Mouse (Mus musculus) kidney, postnatal 25 days (tissue): Measurements from ENCODE around the gene Ccdc151.

Experiments used
- DNase-seq, 2 experiments: peaks; one replicate each; pipeline ENCODE4 v3.0.0; 2021; ENCODE audit warnings: mixed read lengths in 2 of 2

Ccdc151 gene

GRCm38 (mm10) chr9:22002194-22003162 lies at the start of gene Ccdc151, which contains the start of gene Prkcsh:
TSS of gene Ccdc151 (minus strand) at chr9:22002634.
TSS of gene Prkcsh (plus strand) at chr9:22002806.
- DNase-seq, result peak; percentile 100

GRCm38 (mm10) chr9:22051958-22052254 lies 49.5 kb upstream of the Ccdc151 start, which contains the start of gene Elavl3:
TSS of gene Elavl3 (minus strand) at chr9:22052023.
- peak in 1 of 2 experiments; percentile 50 for DNase-seq

GRCm38 (mm10) chr9:22051161-22051957 lies 48.9 kb upstream of the Ccdc151 start:
- DNase-seq, result no peak

GRCm38 (mm10) chr9:22050351-22050889 lies 48.0 kb upstream of the Ccdc151 start:
- DNase-seq, result peak; percentile 54 to 76

- DNase-seq, result no peak
Measured at GRCm38 (mm10) chr9:22049721-22050270, 47.4 kb upstream of the Ccdc151 start.

GRCm38 (mm10) chr9:22049315-22049714 lies 46.9 kb upstream of the Ccdc151 start:
- DNase-seq, result no peak

GRCm38 (mm10) chr9:22047329-22047728 lies 44.9 kb upstream of the Ccdc151 start:
- DNase-seq, result no peak

GRCm38 (mm10) chr9:22041832-22042231 lies 39.4 kb upstream of the Ccdc151 start:
- DNase-seq, result no peak

GRCm38 (mm10) chr9:22037826-22038225 lies 35.4 kb upstream of the Ccdc151 start:
- DNase-seq, result peak in 1 of 2 experiments; percentile 43

- no peak for DNase-seq
Measured at GRCm38 (mm10) chr9:22035300-22036044, 33.0 kb upstream of the Ccdc151 start.

- DNase-seq, result no peak
Measured at GRCm38 (mm10) chr9:22030386-22030785, 28.0 kb upstream of the Ccdc151 start.

- DNase-seq, result no peak
Measured at GRCm38 (mm10) chr9:22028467-22028866, 26.0 kb upstream of the Ccdc151 start.

- DNase-seq, result no peak
Measured at GRCm38 (mm10) chr9:22024592-22024991, 22.2 kb upstream of the Ccdc151 start.

- no peak for DNase-seq
Measured at GRCm38 (mm10) chr9:22017208-22017825, 14.9 kb upstream of the Ccdc151 start.

- DNase-seq, result no peak
Measured at GRCm38 (mm10) chr9:22016245-22016644, 13.8 kb upstream of the Ccdc151 start.

- DNase-seq, result peak in 1 of 2 experiments; percentile 45
Measured at GRCm38 (mm10) chr9:22012731-22013130, 10.3 kb upstream of the Ccdc151 start.

GRCm38 (mm10) chr9:22011055-22011454 lies 8.6 kb upstream of the Ccdc151 start:
- no peak for DNase-seq

- DNase-seq, result no peak
Measured at GRCm38 (mm10) chr9:22004546-22004945, 2.1 kb upstream of the Ccdc151 start.

- peak; percentile 31 to 55 for DNase-seq
Measured at GRCm38 (mm10) chr9:22003163-22003554, 725 bp upstream of the Ccdc151 start.

- no peak for DNase-seq
Measured at GRCm38 (mm10) chr9:22001633-22002032, 801 bp downstream of the Ccdc151 start.

- no peak for DNase-seq
Measured at GRCm38 (mm10) chr9:22000296-22000695, 2.1 kb downstream of the Ccdc151 start.
